Mouse (Mus musculus) liver, embryonic 12.5 days (tissue): ENCODE measurements around the gene Slc24a3. TPM values are rescaled to one million over a fixed set of nuclear protein-coding genes. Genes with fewer than 3 reads are reported as not detected.

Experiments used
- ATAC-seq: fragments of 200-750 bp; cut with Nextera tagmentation; 2 replicates; pipeline ENCODE4 v1.8.0; 2017; ENCODE audit warnings: moderate number of reproducible peaks, mild to moderate bottlenecking, moderate library complexity
- H3K27ac ChIP-seq: fragments of 300-500 bp; sonication (generic); 2 replicates; pipeline ENCODE4 v1.5.1; 2016; ENCODE audit warnings: mild to moderate bottlenecking
- H3K27me3 ChIP-seq: fragments of 300-500 bp; sonication (generic); replicated peaks from 2 replicates; pipeline ENCODE4 v1.6.1; 2016; ENCODE audit warnings: mild to moderate bottlenecking, moderate library complexity
- H3K36me3 ChIP-seq: fragments of 300-500 bp; sonication (generic); 2 replicates; pipeline ENCODE4 v1.6.1; 2016; ENCODE audit warnings: mild to moderate bottlenecking, moderate library complexity
- H3K4me1 ChIP-seq: fragments of 300-500 bp; sonication (generic); 2 replicates; pipeline ENCODE4 v1.6.1; 2016
- H3K4me2 ChIP-seq: fragments of 300-500 bp; sonication (generic); 2 replicates; pipeline ENCODE4 v1.6.1; 2016; ENCODE audit warnings: mild to moderate bottlenecking, moderate library complexity
- H3K4me3 ChIP-seq: fragments of 300-500 bp; sonication (generic); 2 replicates; pipeline ENCODE4 v1.5.1; 2016; ENCODE audit warnings: mild to moderate bottlenecking, moderate library complexity
- H3K9ac ChIP-seq: fragments of 300-500 bp; sonication (generic); 2 replicates; pipeline ENCODE4 v1.6.1; 2016; ENCODE audit warnings: mild to moderate bottlenecking, moderate library complexity
- H3K9me3 ChIP-seq: fragments of 300-500 bp; sonication (generic); replicated peaks from 2 replicates; pipeline ENCODE4 v1.6.1; 2016; ENCODE audit warnings: mild to moderate bottlenecking, moderate library complexity
- WGBS: fragments of 180-500 bp; shearing (Covaris S2); methylation state at CpG from one replicate; pipeline ENCODE4 v1.1.7; 2016; ENCODE audit not compliant: insufficient replicate concordance; 5-methylcytosine and 5-hydroxymethylcytosine counted together
- polyA plus RNA-seq: library from polyadenylated mRNA; unstranded; fragments of >200 nt; fragmentation: Nextera tagmentation; extraction: Ambion mirVana; gene quantifications from 2 replicates; pipeline ENCODE4 v1.2.1, GENCODE M21; 2016

Slc24a3 gene
- polyA plus RNA-seq, 1 experiment from 2014 or later = 1.6 TPM

- WGBS = 59% methylated on average over 9 of the region's 9 CpGs
- no peak overlapping the region for H3K4me3 ChIP-seq
- no peak overlapping the region for H3K9ac ChIP-seq
- no peaks in the 10 kb centered on the region for H3K4me1 ChIP-seq
- H3K36me3 ChIP-seq = no peaks in the 10 kb centered on the region
- no peaks in the 10 kb centered on the region for H3K27me3 ChIP-seq
- no peak for ATAC-seq
- no peaks in the 10 kb centered on the region for H3K9me3 ChIP-seq
- H3K27ac ChIP-seq = no peak overlapping the region
- H3K4me2 ChIP-seq = no peak overlapping the region
Observed at GRCm38 (mm10) chr2:145621119-145621518, 453.6 kb downstream of the Slc24a3 start.

DNA sequence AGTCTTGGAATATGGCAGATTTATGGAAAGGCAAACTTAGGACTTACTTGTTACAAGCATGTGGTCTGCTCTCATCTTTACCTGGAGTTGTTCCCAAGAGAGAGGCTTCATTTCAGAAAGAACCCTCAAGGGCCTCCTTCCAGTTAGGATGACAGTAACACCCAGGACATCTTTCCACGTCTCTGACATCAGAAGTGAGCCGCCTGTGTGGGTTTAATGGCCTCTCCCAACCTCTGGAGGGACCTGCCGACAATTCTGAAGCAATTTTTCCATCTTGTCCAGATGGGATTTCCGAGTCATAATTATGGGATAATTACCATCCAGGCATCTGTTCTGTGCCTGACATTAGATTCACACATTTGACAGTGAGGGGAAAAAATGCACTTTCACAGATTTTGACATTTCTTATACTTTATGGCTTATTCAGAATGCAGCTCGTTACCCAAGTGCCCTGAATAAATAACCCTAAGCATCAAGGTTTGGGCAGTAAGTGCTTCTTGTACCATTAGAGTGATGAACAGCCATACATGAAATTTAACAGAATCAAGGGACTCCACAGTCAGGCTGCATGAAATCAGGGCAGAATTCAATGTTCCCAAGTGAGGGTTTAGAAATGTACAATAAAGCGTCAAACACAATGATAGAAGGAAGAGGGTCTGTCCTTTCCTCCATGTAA, 463.7 kb downstream of the Slc24a3 start:
- no peak overlapping the region for H3K27ac ChIP-seq
- ATAC-seq = no peak
- no peak overlapping the region for H3K4me2 ChIP-seq
- no peaks in the 10 kb centered on the region for H3K4me1 ChIP-seq
- no peaks in the 10 kb centered on the region for H3K36me3 ChIP-seq
- 67% methylated on average over 6 of the region's 6 CpGs for WGBS
- H3K9me3 ChIP-seq = no peaks in the 10 kb centered on the region
- H3K4me3 ChIP-seq = no peak overlapping the region
- no peak overlapping the region for H3K9ac ChIP-seq
- H3K27me3 ChIP-seq = no peaks in the 10 kb centered on the region

- H3K4me1 ChIP-seq = no peaks in the 10 kb centered on the region
- H3K9me3 ChIP-seq = no peaks in the 10 kb centered on the region
- H3K36me3 ChIP-seq = no peaks in the 10 kb centered on the region
- no peak overlapping the region for H3K9ac ChIP-seq
- no peak overlapping the region for H3K4me3 ChIP-seq
- ATAC-seq = no peak
- no peak overlapping the region for H3K27ac ChIP-seq
- H3K4me2 ChIP-seq = no peak overlapping the region
- WGBS = 65% methylated on average over 4 of the region's 4 CpGs
- no peaks in the 10 kb centered on the region for H3K27me3 ChIP-seq
Observed at GRCm38 (mm10) chr2:145631799-145632174, 464.2 kb downstream of the Slc24a3 start.

GRCm38 (mm10) chr2:145633811-145634210, 466.3 kb downstream of the Slc24a3 start:
- H3K4me3 ChIP-seq = no peak overlapping the region

GRCm38 (mm10) chr2:145640255-145640984, 472.9 kb downstream of the Slc24a3 start:
- Histone ChIP-seq H3K9ac (no peak overlapping the region), H3K36me3 (no peaks in the 10 kb centered on the region), H3K4me1 (no peaks in the 10 kb centered on the region), H3K9me3 (no peaks in the 10 kb centered on the region), H3K4me3 (no peak overlapping the region), H3K27ac (no peak overlapping the region), H3K27me3 (no peaks in the 10 kb centered on the region), H3K4me2 (no peak overlapping the region)
- ATAC-seq = no peak
- WGBS = 80% methylated on average over 21 of the region's 21 CpGs

More at GRCm38 (mm10) chr2:145633811-145634210, 466.3 kb downstream of the Slc24a3 start:
- 50% methylated on average over 5 of the region's 5 CpGs for WGBS
- Histone ChIP-seq H3K4me1 (no peaks in the 10 kb centered on the region), H3K36me3 (no peaks in the 10 kb centered on the region), H3K9ac (no peak overlapping the region), H3K27me3 (no peaks in the 10 kb centered on the region), H3K4me2 (no peak overlapping the region), H3K9me3 (no peaks in the 10 kb centered on the region), H3K27ac (no peak overlapping the region)
- ATAC-seq = no peak

- no peaks in the 10 kb centered on the region for H3K4me1 ChIP-seq
- no peaks in the 10 kb centered on the region for H3K36me3 ChIP-seq
- H3K9me3 ChIP-seq = no peaks in the 10 kb centered on the region
- H3K27ac ChIP-seq = no peak overlapping the region
- H3K4me2 ChIP-seq = no peak overlapping the region
- no peak for ATAC-seq
- WGBS = 34% methylated on average over 12 of the region's 12 CpGs
- H3K4me3 ChIP-seq = no peak overlapping the region
- no peaks in the 10 kb centered on the region for H3K27me3 ChIP-seq
- H3K9ac ChIP-seq = no peak overlapping the region
Observed at GRCm38 (mm10) chr2:145655373-145655960, 487.9 kb downstream of the Slc24a3 start.

DNA sequence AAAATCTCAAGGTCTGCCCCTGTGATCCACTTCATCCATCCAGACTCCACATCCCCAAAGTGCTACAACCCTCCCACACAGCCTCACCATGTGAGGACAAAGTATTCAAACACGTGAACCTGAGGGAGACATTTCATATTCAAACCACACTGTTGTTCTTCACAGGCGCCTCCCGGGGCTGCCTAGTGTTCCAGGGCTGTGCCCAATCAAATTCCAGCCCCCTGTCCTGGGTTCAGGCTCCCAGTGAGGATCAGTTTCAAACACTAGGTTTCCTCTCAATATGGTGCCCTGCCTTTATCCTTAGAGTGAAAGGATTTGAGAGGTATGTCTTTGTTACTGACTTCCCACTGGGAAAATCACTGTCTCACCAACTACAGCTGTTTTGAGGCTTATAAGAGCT, 488.6 kb downstream of the Slc24a3 start:
- H3K4me3 ChIP-seq = no peak overlapping the region
- H3K27ac ChIP-seq = no peak overlapping the region
- H3K4me1 ChIP-seq = no peaks in the 10 kb centered on the region
- H3K27me3 ChIP-seq = no peaks in the 10 kb centered on the region
- no peak for ATAC-seq
- H3K9ac ChIP-seq = no peak overlapping the region
- no peaks in the 10 kb centered on the region for H3K36me3 ChIP-seq
- 49% methylated on average over 3 of the region's 3 CpGs for WGBS
- H3K4me2 ChIP-seq = no peak overlapping the region
- H3K9me3 ChIP-seq = no peaks in the 10 kb centered on the region

GRCm38 (mm10) chr2:145656716-145657115, 489.2 kb downstream of the Slc24a3 start:
- no peaks in the 10 kb centered on the region for H3K4me1 ChIP-seq
- no peaks in the 10 kb centered on the region for H3K9me3 ChIP-seq
- ATAC-seq = no peak
- no peak overlapping the region for H3K4me3 ChIP-seq
- no peaks in the 10 kb centered on the region for H3K36me3 ChIP-seq
- H3K27ac ChIP-seq = no peak overlapping the region
- H3K9ac ChIP-seq = no peak overlapping the region
- no peak overlapping the region for H3K4me2 ChIP-seq
- WGBS = 86% methylated on average over 1 of the region's 1 CpGs
- H3K27me3 ChIP-seq = no peaks in the 10 kb centered on the region

DNA sequence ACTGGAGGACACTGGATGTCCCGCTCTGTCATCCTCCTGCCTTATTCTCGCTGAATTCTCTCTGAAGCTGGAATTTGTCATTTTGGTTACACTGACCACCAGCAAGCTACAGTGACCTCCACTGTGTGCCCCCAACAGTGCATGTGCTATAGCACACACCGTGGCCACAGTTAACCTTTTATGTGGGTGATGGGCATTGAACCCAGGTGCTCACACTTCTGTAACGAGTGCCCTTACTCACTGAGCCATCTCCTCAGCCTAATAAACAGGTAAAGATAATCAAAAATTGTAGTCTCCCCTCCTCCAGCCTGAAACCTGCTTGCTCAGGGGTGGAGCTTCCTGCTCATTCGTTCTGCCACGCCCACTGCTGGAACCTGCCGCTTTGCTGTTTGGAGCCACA, 493.7 kb downstream of the Slc24a3 start:
- Histone ChIP-seq H3K4me3 (no peak overlapping the region), H3K9ac (no peak overlapping the region), H3K9me3 (no peaks in the 10 kb centered on the region), H3K27ac (no peak overlapping the region), H3K4me2 (no peak overlapping the region), H3K4me1 (no peaks in the 10 kb centered on the region), H3K36me3 (no peaks in the 10 kb centered on the region), H3K27me3 (no peaks in the 10 kb centered on the region)
- ATAC-seq = no peak
- 55% methylated on average over 6 of the region's 7 CpGs for WGBS

GRCm38 (mm10) chr2:145663899-145664298, 496.3 kb downstream of the Slc24a3 start:
- no peak overlapping the region for H3K4me2 ChIP-seq
- H3K9me3 ChIP-seq = no peaks in the 10 kb centered on the region
- no peak overlapping the region for H3K27ac ChIP-seq
- peak; percentile 18; the same call in 1 of the 2 replicates for ATAC-seq
- no peaks in the 10 kb centered on the region for H3K27me3 ChIP-seq
- no peaks in the 10 kb centered on the region for H3K4me1 ChIP-seq
- H3K36me3 ChIP-seq = no peaks in the 10 kb centered on the region
- 62% methylated on average over 7 of the region's 7 CpGs for WGBS
- no peak overlapping the region for H3K9ac ChIP-seq
- H3K4me3 ChIP-seq = no peak overlapping the region

DNA sequence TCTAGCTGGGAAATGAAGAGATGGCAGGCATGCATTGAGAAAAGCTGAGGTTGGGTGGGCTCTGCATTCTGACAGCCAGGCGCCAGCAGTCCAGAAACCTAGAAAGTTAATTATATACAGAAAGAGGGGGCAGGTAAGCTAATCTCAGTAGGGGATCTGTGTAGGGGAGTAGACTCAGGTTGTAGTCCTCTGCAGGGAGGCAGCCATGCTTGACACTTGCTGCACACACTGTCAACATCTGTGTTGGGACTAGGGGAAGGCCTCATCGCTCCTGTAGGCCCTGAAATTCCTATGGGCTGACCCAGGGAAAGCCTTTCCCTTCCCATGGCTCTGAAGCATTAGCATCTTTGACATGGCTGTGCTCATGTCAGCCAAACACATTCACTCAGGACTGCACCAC, 496.8 kb downstream of the Slc24a3 start:
- Histone ChIP-seq H3K27me3 (no peaks in the 10 kb centered on the region), H3K9ac (no peak overlapping the region), H3K4me3 (no peak overlapping the region), H3K4me1 (no peaks in the 10 kb centered on the region), H3K4me2 (no peak overlapping the region), H3K27ac (no peak overlapping the region), H3K9me3 (no peaks in the 10 kb centered on the region), H3K36me3 (no peaks in the 10 kb centered on the region)
- 0 out of 2 replicates have a peak, but pooled peaks have one; percentile 44 for ATAC-seq
- WGBS = 71% methylated on average over 2 of the region's 2 CpGs

GRCm38 (mm10) chr2:145668135-145668534, 500.6 kb downstream of the Slc24a3 start:
- Histone ChIP-seq H3K36me3 (no peaks in the 10 kb centered on the region), H3K27ac (no peak overlapping the region), H3K4me1 (no peaks in the 10 kb centered on the region), H3K4me3 (no peak overlapping the region), H3K9me3 (no peaks in the 10 kb centered on the region), H3K27me3 (peaks cover 3% of the 10 kb centered on the region; the same call in 1 of the 2 replicates), H3K4me2 (no peak overlapping the region), H3K9ac (no peak overlapping the region)
- 45% methylated on average over 4 of the region's 4 CpGs for WGBS
- ATAC-seq = no peak
